Comparison of ENCODE assay signal across 8 mouse cellular contexts in genomic region chr13:32866484-32866883, GRCm38 (mm10). TPM values are rescaled to one million over a fixed set of nuclear protein-coding genes. Genes with fewer than 3 reads are reported as not detected.
DNase-seq lines count a peak whose midpoint lies in the region; ATAC-seq lines count a peak whose summit lies in the region.

No protein-coding gene starts in this region.

- H3K27ac ChIP-seq in liver, embryonic 13.5 days, result no peak overlapping the region
- H3K27ac ChIP-seq in neural tube, embryonic 14.5 days (ENCODE audit: low read depth, low read length), result no peak overlapping the region

- H3K4me3 ChIP-seq in liver, embryonic 13.5 days (replicated peaks), result no peak overlapping the region
- H3K4me3 ChIP-seq in neural tube, embryonic 14.5 days (ENCODE audit: low read depth, low read length), result no peak overlapping the region

- peak; percentile 83 to 85 for DNase-seq in B cell, adult 2 months
- DNase-seq in adrenal gland, postnatal 10 days, result peak; percentile 82
- DNase-seq in embryo, embryonic 9.5 days (ENCODE audit: extremely low spot score), result peak; percentile 54
- peak; percentile 23 to 48 for DNase-seq in heart, adult 9 months (ENCODE audit: low spot score in 2 of 2)
- DNase-seq in kidney, postnatal 10 days, result peak; percentile 84
- DNase-seq in liver, embryonic 13.5 days, result peak; percentile 20
- DNase-seq in testis, postnatal 14 days (ENCODE audit: low spot score), result peak; percentile 57

- H3K4me1 ChIP-seq in liver, embryonic 13.5 days (replicated peaks), result no peaks in the 10 kb centered on the region
- H3K4me1 ChIP-seq in neural tube, embryonic 14.5 days (ENCODE audit: control insufficient read depth, insufficient read depth, low read length), result no peaks in the 10 kb centered on the region

- H3K9me3 ChIP-seq in liver, embryonic 13.5 days (replicated peaks), result no peaks in the 10 kb centered on the region
- no peaks in the 10 kb centered on the region for H3K9me3 ChIP-seq in neural tube, embryonic 14.5 days (ENCODE audit: control insufficient read depth, low read length)

- 4% methylated on average over 9 of the region's 9 CpGs for WGBS in liver, embryonic 13.5 days (ENCODE audit: insufficient replicate concordance)
- 10% methylated on average over 9 of the region's 9 CpGs for whole genome bisulfite sequencing in neural tube, embryonic 14.5 days

- ATAC-seq in liver, embryonic 13.5 days (ENCODE audit: low read depth), result 0 out of 2 replicates have a peak, but pooled peaks have one; percentile 41
- ATAC-seq in neural tube, embryonic 14.5 days (ENCODE audit: low read depth), result peak; percentile 88

- H3K36me3 ChIP-seq in liver, embryonic 13.5 days, result no peaks in the 10 kb centered on the region
- no peaks in the 10 kb centered on the region for H3K36me3 ChIP-seq in neural tube, embryonic 14.5 days (ENCODE audit: control insufficient read depth, insufficient read depth, low read length)

- no peak overlapping the region for H3K4me2 ChIP-seq in liver, embryonic 13.5 days
- H3K4me2 ChIP-seq in neural tube, embryonic 14.5 days (ENCODE audit: low read depth, low read length), result no peak overlapping the region

- 0 out of 2 replicates have a peak, but pooled peaks cover 3% of the 10 kb centered on the region for H3K27me3 ChIP-seq in liver, embryonic 13.5 days
- H3K27me3 ChIP-seq in neural tube, embryonic 14.5 days (ENCODE audit: control insufficient read depth, insufficient read depth, low read length), result no peaks in the 10 kb centered on the region

- no peak overlapping the region for H3K9ac ChIP-seq in liver, embryonic 13.5 days
- no peak overlapping the region for H3K9ac ChIP-seq in neural tube, embryonic 14.5 days (replicated peaks; ENCODE audit: low read depth, low read length)

RNA-seq across cellular contexts. Expression of gene Serpinb1a, which starts 15.5 kb away (rescaled TPM):
- 10 to 100 TPM; 43.8 to 67.3 TPM for total RNA-seq in adrenal gland, postnatal 10 days (2021)
- 16.1 and 16.5 TPM in 2 replicates for polyA plus RNA-seq in liver, embryonic 13.5 days (2015; fragmentation: Nextera tagmentation; extraction: Ambion mirVana)
- polyA plus RNA-seq in neural tube, embryonic 14.5 days (2014; fragmentation: Nextera tagmentation; extraction: Ambion mirVana), result 0.54 and 2.6 TPM in 2 replicates

RNA-seq across cellular contexts. Expression of gene Serpinb1c, which starts 31.5 kb away (rescaled TPM):
- total RNA-seq in adrenal gland, postnatal 10 days (2021), result under 1 TPM in 1 of 2 experiments, not detected in 1; 0.42 TPM
- not detected in 2 replicates for polyA plus RNA-seq in liver, embryonic 13.5 days (2015; fragmentation: Nextera tagmentation; extraction: Ambion mirVana)
- 0.15 TPM in 1 of 2 replicates, not detected in the other for polyA plus RNA-seq in neural tube, embryonic 14.5 days (2014; fragmentation: Nextera tagmentation; extraction: Ambion mirVana)

Comparison
In these comparisons a context has a peak if more than half of its experiments do, and no peak if none do; other contexts are left out.
1. DNase-seq: peak in every context shown above with its lines; median percentile 84 in B cell, adult 2 months; 84 in kidney, postnatal 10 days; 82 in adrenal gland, postnatal 10 days; 57 in testis, postnatal 14 days; 54 in embryo, embryonic 9.5 days; 36 in heart, adult 9 months; 20 in liver, embryonic 13.5 days.